Mouse (Mus musculus) retina, postnatal 1 day (tissue): Measurements from ENCODE around the gene Gid8.

Source experiments
- DNase-seq: peaks from one replicate; pipeline ENCODE4 v3.0.0-alpha.2; 2012

The Gid8 gene

DNA sequence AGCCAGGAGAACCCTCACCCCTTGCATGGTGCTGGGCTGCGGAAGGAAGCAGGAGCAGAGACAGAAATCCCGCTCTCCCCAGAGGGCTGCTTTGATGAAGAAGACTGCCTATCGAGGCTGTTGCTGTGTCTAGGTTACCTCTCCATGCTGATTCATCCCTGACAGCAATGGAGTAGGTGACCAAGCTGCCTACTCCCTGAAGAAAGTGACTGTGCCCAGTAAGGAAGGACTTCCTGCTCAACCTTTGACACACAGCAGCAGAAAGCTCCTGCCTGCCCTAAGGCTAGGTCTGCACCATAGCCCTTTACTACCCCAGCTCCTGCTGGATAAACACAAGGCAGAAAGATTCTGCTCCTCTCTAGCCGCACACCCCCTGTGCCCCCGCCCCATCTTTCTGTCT is 39.0 kb downstream of the Gid8 start:
- no peak for DNase-seq

DNA sequence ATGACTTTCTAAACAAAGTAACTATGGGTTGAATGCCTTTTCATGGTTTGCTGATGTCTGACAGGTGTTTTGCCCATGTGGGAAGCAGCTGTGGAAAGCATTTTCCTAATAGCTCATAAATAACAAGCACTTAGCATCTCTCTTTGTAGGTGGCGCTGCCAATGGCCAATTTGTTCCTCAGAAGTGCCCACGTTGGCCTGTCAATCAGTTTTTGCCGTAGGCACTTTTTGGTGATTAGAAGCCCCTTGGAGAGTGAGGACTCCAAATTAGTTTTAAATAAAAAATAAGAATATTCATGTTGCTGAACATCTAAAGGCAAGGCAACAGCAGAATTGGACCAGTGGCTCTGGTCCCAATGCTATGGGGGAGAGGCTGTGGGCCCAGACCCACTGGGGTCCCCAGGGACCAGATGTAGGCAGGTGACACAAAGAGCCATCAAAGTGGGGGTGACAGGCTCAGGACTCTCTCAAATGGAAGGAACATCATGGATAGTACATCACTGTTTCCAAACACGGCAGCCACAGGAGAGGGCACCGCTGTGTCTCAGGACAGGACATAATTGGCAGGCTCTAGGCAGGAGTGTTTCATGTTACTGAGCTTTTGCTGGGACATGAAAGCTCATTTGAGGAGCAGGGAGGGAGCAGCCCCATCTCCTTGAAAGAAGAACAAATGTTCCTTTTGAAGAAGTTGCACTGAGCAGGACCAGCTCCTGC is 45.2 kb downstream of the Gid8 start:
- no peak for DNase-seq

- DNase-seq, result peak; percentile 58
These were observed 46.0 kb downstream of the Gid8 start for GRCm38 (mm10) chr2:180755896-180756295.

- no peak for DNase-seq
These were observed 46.9 kb downstream of the Gid8 start for GRCm38 (mm10) chr2:180756786-180757185.

DNA sequence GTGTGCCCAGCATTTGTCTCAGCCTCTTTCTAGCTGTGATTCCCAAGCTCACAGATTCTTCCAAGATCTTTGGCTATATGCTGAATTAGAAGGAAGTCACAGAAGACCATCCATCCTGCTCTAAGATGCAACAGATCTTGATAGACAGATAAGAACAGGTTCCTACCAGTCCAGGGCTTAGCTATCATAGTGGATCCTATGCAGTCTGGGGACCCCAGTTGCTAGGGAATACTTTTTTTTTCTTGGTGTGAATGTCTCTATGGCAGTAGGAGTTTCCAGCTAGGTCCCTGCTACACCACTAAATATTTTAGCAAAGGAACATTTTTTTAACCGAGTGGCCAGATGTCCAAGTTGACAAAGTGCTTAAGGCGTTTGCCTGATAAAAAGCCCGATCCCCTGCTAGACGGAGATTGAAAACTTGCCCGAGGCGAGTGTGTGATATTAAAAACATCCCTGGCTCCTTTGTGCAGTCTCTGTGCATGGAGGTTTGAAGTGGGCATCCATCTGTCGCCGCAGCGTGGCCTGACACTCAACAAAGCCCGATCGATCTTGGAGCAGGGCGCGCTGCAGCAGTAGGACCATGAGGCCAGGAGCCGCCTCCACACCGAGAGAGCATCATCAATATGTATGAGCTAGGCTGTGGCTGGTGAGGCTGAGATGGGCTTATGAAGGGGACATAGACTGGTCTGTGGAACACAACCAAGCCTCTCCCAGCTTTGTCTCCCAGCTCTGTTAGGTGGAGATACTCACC is 48.8 kb downstream of the Gid8 start:
- peak; percentile 48 for DNase-seq

GRCm38 (mm10) chr2:180764986-180765385 is 55.1 kb downstream of the Gid8 start:
- DNase-seq, result peak; percentile 64

- DNase-seq, result no peak
These were observed 55.8 kb downstream of the Gid8 start for GRCm38 (mm10) chr2:180765713-180766112.
